Mouse (Mus musculus): ENCODE results near the gene Nt5c3b. TPM values are rescaled to one million over a fixed set of nuclear protein-coding genes. Genes with fewer than 3 reads are reported as not detected.
A peak's percentile ranks its signal among the peaks of the same experiment; 100 is the strongest.

The Nt5c3b gene
- polyA plus RNA-seq, 1 experiment from 2014 or later: 90.2 TPM

DNA sequence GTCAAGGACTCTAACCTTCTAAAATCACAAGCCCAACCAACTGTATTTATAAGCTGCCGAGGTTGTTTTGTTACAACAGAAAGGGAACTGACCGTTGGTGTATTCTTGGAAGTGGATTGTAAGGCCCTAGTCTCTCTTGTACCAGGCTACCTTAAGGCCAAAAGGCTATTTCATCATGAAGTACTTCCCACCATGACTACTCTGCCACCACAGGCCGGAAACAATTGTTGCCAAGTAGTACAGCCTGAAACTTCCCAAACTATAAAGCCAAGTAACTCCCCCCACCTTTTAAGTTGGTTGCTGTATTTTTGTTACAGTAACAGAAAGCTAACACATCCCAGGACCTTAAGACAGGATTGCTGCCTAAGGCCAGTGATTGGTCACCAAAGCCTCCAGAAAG lies 14.8 kb downstream of the Nt5c3b start:
- peaks cover 17% of the 10 kb centered on the region; the same call in 1 of the 2 replicates for H3K36me3 ChIP-seq
- H3K27ac ChIP-seq: no peak overlapping the region
- H3K4me2 ChIP-seq: no peak overlapping the region
- no peak overlapping the region for H3K9ac ChIP-seq
- no peak overlapping the region for H3K4me3 ChIP-seq
- H3K4me1 ChIP-seq (replicated peaks): peaks cover 45% of the 10 kb centered on the region
- 80% methylated on average over 3 of the region's 3 CpGs for WGBS
- H3K27me3 ChIP-seq: no peaks in the 10 kb centered on the region
- no peaks in the 10 kb centered on the region for H3K9me3 ChIP-seq (replicated peaks)
- ATAC-seq (replicated peaks; ENCODE audit: insufficient number of reproducible peaks, insufficient read depth, low FRiP score, low read depth): no peak

DNA sequence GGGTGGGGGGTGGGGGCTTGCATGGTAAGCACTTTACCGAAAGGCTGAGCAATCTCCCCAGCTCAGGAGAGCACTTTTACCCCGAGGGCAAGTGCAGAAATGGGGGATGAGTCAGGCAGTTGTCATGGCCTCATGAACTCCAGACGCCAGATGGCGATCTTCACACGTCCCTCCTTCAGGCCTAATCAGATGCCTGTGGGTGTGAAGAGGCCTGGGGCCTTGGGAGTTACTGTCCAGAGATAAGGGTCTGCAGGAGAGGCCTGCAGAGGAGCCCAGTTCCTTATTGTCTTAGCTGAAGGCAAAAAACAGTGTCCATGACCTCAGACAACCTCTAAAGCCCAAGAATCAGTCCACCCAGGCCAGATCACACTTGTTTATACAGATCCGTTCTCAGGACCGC lies 15.8 kb downstream of the Nt5c3b start:
- 16% methylated on average over 7 of the region's 7 CpGs for WGBS

DNA sequence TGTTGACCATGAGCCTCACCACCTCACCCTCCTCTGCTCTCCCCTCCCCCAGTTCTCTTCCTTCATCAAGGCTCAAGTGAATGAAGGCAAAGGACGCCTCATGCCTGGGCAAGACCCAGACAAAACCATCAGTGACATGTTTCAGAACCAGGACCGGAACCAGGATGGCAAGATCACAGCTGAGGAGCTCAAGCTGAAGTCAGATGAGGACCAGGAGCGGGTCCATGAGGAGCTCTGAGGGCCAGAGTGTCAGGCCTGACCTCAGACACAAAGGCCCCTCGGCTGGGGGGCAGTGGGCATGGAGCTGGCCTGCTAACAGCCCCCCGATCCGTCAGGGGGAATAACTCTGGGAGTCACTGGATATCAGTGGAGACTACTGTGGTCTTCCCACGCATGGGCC lies 17.8 kb downstream of the Nt5c3b start:
- H3K4me3 ChIP-seq: no peak overlapping the region
- no peaks in the 10 kb centered on the region for H3K27me3 ChIP-seq
- H3K9ac ChIP-seq: no peak overlapping the region
- H3K27ac ChIP-seq: no peak overlapping the region
- peaks cover 22% of the 10 kb centered on the region for H3K4me1 ChIP-seq (replicated peaks)
- no peak for ATAC-seq (replicated peaks; ENCODE audit: insufficient number of reproducible peaks, insufficient read depth, low FRiP score, low read depth)
- no peaks in the 10 kb centered on the region for H3K9me3 ChIP-seq (replicated peaks)
- 87% methylated on average over 7 of the region's 7 CpGs for WGBS
- peaks cover 17% of the 10 kb centered on the region; the same call in 1 of the 2 replicates for H3K36me3 ChIP-seq
- H3K4me2 ChIP-seq: no peak overlapping the region

More for the DNA sequence above, 15.8 kb downstream of the Nt5c3b start:
- H3K36me3 ChIP-seq: peaks cover 17% of the 10 kb centered on the region; the same call in 1 of the 2 replicates
- 0 out of 2 replicates have a peak overlapping the region, but pooled peaks have one; percentile 15 for H3K27ac ChIP-seq
- H3K27me3 ChIP-seq: no peaks in the 10 kb centered on the region
- H3K4me2 ChIP-seq: no peak overlapping the region
- H3K4me1 ChIP-seq (replicated peaks): peaks cover 42% of the 10 kb centered on the region
- no peaks in the 10 kb centered on the region for H3K9me3 ChIP-seq (replicated peaks)
- ATAC-seq (replicated peaks; ENCODE audit: insufficient number of reproducible peaks, insufficient read depth, low FRiP score, low read depth): no peak
- H3K4me3 ChIP-seq: no peak overlapping the region
- no peak overlapping the region for H3K9ac ChIP-seq

DNA sequence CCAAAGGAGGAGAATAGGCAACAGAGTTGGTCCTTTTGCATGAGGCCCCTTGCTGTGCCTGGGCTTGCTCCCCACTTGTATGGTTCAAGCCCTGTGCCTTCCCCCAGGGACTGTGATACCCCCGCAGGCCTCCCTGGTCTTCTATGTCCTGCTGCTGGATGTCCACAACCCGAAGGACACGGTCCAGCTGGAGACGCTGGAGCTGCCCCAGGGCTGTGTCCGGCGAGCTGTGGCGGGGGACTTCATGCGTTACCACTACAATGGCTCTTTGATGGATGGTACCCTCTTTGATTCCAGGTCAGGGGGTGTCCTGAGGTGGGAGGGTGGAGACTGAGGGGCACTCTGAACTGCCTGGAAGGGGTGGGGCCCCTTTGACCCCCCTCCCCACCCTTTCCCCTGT lies 20.1 kb downstream of the Nt5c3b start:
- 65% methylated on average over 8 of the region's 8 CpGs for WGBS

DNA sequence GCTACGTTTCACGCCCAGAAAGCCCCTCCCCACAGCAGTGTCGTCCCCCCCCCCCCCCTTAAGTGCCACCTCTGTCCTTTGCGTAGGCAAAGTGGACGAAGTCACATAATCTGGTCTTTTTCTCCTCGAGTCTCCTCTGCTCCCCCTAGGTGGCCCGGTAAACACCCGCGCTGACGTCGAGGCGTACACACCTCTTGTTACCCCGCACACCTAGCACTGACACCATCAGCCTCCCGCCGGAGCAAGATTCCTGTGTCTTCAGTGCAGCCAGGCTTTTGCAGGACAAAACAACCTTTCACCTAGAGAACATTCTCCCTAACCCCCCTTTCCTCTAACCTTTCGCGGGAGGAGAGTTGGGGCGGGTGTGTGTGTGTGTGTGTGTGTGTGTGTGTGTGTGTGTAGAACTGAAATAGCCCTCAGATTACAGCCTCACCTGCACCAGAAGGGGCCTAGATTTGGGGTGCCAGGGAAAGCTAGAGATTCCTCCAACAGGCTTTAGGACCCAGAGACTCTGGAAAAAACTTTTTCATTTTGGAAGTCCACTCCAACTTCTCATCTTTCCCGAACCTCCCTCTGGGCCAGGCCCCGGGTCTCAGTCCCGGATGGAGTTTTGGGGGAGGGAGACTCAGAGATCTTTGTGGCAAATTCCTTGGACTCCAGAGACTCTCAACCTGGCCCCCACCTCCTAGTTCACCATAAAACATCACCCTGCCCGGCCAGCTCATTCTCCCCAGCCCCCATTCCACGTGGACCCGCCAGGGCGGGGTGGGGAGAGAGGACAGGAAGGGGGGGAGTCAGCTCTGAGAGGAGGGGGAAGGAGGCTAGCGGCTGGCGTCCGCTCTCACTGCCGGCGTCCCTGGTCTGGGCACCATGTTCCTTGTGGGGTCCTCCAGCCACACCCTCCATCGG lies 26.4 kb downstream of the Nt5c3b start, which contains the start of gene Fkbp10:
TSS of gene Fkbp10 (plus strand) at position 784 of the 909 bp plus-strand sequence.
- Histone ChIP-seq H3K4me2 (peak within 1 kb of the TSS; percentile 85), H3K9ac (peak within 1 kb of the TSS; percentile 76), H3K4me1 (replicated peaks) (peaks cover 51% of the 10 kb centered on the region), H3K4me3 (peak within 1 kb of the TSS; percentile 63), H3K9me3 (replicated peaks) (no peaks in the 10 kb centered on the region), H3K27ac (peak within 1 kb of the TSS; percentile 91), H3K27me3 (no peaks in the 10 kb centered on the region), H3K36me3 (peaks cover 4% of the 10 kb centered on the region)
- ATAC-seq (replicated peaks; ENCODE audit: insufficient number of reproducible peaks, insufficient read depth, low FRiP score, low read depth): peak; percentile 47
- WGBS: 1% methylated on average over 31 of the region's 31 CpGs

More for the DNA sequence above, 20.1 kb downstream of the Nt5c3b start:
- Histone ChIP-seq H3K9me3 (replicated peaks) (no peaks in the 10 kb centered on the region), H3K4me2 (no peak overlapping the region), H3K4me1 (replicated peaks) (peaks cover 20% of the 10 kb centered on the region), H3K36me3 (peaks cover 17% of the 10 kb centered on the region; the same call in 1 of the 2 replicates), H3K9ac (no peak overlapping the region), H3K4me3 (no peak overlapping the region), H3K27me3 (no peaks in the 10 kb centered on the region), H3K27ac (no peak overlapping the region)
- no peak for ATAC-seq (replicated peaks; ENCODE audit: insufficient number of reproducible peaks, insufficient read depth, low FRiP score, low read depth)

DNA sequence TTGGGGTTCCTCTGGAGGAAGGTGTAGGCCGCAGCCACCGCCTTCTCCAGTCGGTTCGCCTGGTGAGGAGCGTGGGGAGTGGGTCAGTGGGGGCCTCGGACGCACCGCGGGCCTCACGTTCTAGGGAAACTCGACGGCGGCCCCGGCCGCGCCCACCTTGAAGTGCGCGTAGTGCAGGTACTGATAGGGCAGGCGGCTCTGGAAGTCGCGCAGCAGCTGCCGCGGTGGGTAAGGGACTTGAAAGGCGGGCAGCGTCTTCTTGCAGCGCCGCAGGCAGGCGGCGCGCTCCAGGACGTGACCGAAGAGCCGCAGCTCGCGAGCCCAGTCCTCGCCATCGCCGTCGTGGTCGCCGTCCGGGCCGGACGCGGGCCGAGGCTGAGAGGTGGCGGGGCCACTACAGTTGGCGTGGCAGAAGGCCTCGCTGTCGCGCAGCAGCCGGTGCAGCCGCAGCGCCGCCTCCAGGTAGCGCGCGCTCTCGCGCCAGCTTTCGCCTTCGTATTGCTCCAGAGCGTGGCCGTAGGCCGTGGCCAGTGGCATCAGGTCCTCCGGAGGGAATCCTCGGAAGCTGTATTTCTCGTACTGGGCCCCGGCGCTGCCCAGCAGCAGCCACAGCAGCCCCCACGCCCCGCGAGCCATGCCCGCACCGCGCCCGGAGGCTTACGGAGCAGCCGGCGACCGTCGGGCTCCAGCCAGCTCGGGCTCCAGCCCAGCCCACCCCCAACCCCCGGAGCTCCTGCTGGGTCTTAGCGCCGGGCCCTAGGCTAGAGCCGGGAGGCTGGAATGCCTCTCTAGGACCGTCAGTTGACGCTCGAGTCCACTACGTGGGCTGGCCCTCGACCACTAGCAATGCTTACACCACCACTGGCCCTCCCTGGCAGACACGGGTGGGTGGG lies 27.3 kb downstream of the Nt5c3b start, which contains the start of gene P3h4:
TSS of gene P3h4 (minus strand) at position 816 of the 893 bp plus-strand sequence.
- no peaks in the 10 kb centered on the region for H3K27me3 ChIP-seq
- under 1% methylated on average over 93 of the region's 93 CpGs for WGBS
- peak within 1 kb of the TSS; percentile 85 for H3K4me2 ChIP-seq
- peaks cover 5% of the 10 kb centered on the region for H3K36me3 ChIP-seq
- no peaks in the 10 kb centered on the region for H3K9me3 ChIP-seq (replicated peaks)
- ATAC-seq (replicated peaks; ENCODE audit: insufficient number of reproducible peaks, insufficient read depth, low FRiP score, low read depth): peak; percentile 94
- H3K4me1 ChIP-seq (replicated peaks): peaks cover 51% of the 10 kb centered on the region
- peak within 1 kb of the TSS; percentile 91 for H3K27ac ChIP-seq
- peak within 1 kb of the TSS; percentile 63 for H3K4me3 ChIP-seq
- peak within 1 kb of the TSS; percentile 76 for H3K9ac ChIP-seq

DNA sequence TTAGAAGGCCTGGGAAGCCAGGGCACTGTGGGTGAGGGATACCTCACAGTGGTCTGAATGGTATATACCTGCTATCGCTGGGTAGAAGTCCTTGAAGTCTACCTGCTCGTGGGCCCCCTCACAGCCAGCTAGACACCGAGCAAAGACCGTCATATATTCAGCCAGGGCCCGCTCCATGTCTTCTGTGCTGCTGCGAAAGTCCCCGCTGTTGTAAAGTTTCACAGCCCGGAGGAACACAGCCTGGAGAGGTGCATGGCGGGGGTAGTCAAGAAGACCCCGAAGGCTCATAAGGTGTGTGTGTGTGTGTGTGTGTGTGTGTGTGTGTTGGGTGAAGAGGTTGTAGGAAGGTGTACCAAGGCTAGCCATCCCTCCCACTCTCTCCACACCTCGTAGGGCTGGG lies 28.1 kb downstream of the Nt5c3b start:
- Histone ChIP-seq H3K27ac (peak overlapping the region; percentile 91), H3K4me3 (peak overlapping the region; percentile 63), H3K9ac (peak overlapping the region; percentile 76), H3K9me3 (replicated peaks) (no peaks in the 10 kb centered on the region), H3K4me1 (replicated peaks) (peaks cover 51% of the 10 kb centered on the region), H3K4me2 (peak overlapping the region; percentile 85), H3K27me3 (no peaks in the 10 kb centered on the region), H3K36me3 (peaks cover 12% of the 10 kb centered on the region)
- ATAC-seq (replicated peaks; ENCODE audit: insufficient number of reproducible peaks, insufficient read depth, low FRiP score, low read depth): no peak
- WGBS: 51% methylated on average over 11 of the region's 11 CpGs

DNA sequence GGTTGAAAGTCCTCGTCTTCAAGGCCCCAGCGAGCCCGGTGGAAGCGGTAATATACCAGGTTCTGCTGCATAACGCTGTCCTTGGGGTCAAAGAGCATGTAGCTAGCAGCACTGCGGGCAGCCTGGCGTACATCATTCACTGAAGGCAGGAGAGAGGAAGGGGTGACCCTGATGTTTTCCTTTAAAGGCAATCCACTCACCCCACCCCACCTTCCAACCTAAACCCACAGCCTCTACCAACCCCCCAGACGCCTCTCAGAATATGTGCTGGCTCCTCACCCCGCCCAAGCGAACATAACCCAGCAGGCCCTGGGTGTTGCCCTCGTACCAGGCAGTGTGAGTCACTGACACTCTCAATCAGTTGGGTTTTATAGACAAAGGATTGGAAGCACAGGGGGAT lies 29.9 kb downstream of the Nt5c3b start:
- no peak overlapping the region for H3K9ac ChIP-seq
- H3K4me2 ChIP-seq: peak overlapping the region; percentile 85
- no peaks in the 10 kb centered on the region for H3K9me3 ChIP-seq (replicated peaks)
- peaks cover 16% of the 10 kb centered on the region for H3K36me3 ChIP-seq
- H3K27ac ChIP-seq: no peak overlapping the region
- H3K4me3 ChIP-seq: 0 out of 2 replicates have a peak overlapping the region, but pooled peaks have one; percentile 9
- WGBS: 63% methylated on average over 11 of the region's 11 CpGs
- no peaks in the 10 kb centered on the region for H3K27me3 ChIP-seq
- H3K4me1 ChIP-seq (replicated peaks): peaks cover 53% of the 10 kb centered on the region
- no peak for ATAC-seq (replicated peaks; ENCODE audit: insufficient number of reproducible peaks, insufficient read depth, low FRiP score, low read depth)

DNA sequence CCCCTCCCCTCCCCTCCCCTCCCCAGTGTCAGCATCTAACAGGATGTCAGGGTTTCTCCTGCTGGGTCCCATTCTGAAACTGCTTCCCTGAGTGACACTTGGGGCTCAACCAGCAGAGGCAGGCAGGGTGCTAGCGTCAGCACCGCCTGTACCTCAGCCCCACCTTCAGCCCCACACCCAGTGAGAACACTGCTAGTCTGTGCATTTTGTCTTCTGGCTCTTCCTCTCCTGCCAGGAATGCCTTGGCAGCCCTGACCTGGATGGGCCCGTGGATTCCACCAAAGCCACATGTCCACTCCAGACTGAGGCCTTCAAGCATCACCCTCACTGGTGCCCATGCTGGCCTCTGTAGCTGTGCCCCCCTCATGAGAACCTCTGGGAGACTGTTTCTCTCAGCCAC lies 31.9 kb downstream of the Nt5c3b start:
- no peak for ATAC-seq (replicated peaks; ENCODE audit: insufficient number of reproducible peaks, insufficient read depth, low FRiP score, low read depth)
- no peak overlapping the region for H3K4me3 ChIP-seq
- peaks cover 45% of the 10 kb centered on the region for H3K4me1 ChIP-seq (replicated peaks)
- no peak overlapping the region for H3K27ac ChIP-seq
- H3K4me2 ChIP-seq: no peak overlapping the region
- H3K9ac ChIP-seq: no peak overlapping the region
- peaks cover 16% of the 10 kb centered on the region for H3K36me3 ChIP-seq
- no peaks in the 10 kb centered on the region for H3K9me3 ChIP-seq (replicated peaks)
- H3K27me3 ChIP-seq: no peaks in the 10 kb centered on the region
- WGBS: 82% methylated on average over 3 of the region's 3 CpGs

DNA sequence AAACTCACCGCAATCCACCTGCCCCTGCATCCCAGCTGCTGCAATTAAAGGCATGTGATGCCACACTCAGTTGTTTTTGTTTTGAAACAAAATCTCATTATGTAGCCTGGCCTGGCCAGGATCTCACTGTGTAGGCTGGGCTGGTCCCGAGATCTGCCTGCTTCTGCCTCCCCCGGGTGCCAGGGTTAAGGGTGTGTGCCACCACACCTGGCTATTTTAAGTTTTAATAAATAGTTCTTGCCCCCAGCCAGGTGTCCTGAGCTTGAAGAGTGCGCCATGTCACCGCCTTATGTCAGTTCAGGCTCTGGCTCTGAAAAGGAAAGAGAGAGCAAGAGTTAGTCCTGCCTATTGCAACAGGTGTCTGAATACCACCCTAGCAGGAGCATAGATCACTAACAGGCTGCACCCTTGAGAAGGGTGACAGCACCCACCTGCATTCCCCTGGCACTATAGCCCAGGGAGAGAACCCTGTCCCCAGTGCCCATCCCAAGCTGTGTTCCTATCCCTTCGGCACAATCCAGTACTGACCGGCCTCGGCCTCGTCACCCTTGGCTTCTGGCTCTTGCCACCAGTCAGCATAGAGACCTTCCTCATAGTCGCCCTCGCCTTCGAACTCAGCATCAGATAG lies 32.7 kb downstream of the Nt5c3b start:
- peaks cover 16% of the 10 kb centered on the region for H3K36me3 ChIP-seq
- H3K4me1 ChIP-seq (replicated peaks): peaks cover 52% of the 10 kb centered on the region
- ATAC-seq (replicated peaks; ENCODE audit: insufficient number of reproducible peaks, insufficient read depth, low FRiP score, low read depth): no peak
- H3K9me3 ChIP-seq (replicated peaks): no peaks in the 10 kb centered on the region
- H3K27ac ChIP-seq: no peak overlapping the region
- WGBS: 89% methylated on average over 12 of the region's 12 CpGs
- H3K4me2 ChIP-seq: no peak overlapping the region
- no peak overlapping the region for H3K4me3 ChIP-seq
- no peak overlapping the region for H3K9ac ChIP-seq
- H3K27me3 ChIP-seq: no peaks in the 10 kb centered on the region

All from heart, embryonic 15.5 days (tissue).